Mouse (Mus musculus): ENCODE measurements around the gene Olfr819. TPM values are rescaled to one million over a fixed set of nuclear protein-coding genes. Genes with fewer than 3 reads are reported as not detected.
"Not testable (repeated sequence)": the region's sequence is repeated elsewhere in the genome, so short reads cannot be mapped to it uniquely, and the experiment has no call there.

Gene Olfr819
- total RNA-seq (2021): not detected
- long read RNA-seq, experiment 1: 0 reads
- long read RNA-seq, experiment 2: 0 reads

DNA sequence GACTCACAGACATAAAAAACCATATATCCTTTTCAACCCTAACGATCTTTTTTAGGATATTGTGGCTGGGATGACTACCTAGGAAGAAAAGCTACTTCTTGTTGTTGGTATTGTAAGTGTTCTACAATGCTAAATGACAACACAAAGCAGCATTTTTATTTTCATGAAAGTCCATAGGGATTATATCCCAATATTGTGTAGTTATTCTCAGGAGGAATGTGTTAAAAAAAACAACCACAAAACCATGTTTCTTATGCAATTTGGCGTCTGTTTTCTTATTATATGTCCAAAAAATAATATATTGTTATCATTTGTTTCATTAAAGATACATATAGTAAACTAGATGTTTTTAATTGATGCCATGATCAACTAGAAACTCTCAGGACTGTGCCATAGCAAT is at the start of gene Olfr819:
Gene Olfr819, minus strand, starts transcription at position 101 of the 400 bp plus-strand sequence.
- H3K4me3 ChIP-seq; DNase-seq (ENCODE audit: low spot score in 2 of 2); H3K27ac ChIP-seq: not testable (repeated sequence)

- no peak for TF ChIP-seq CTCF (conservative IDR thresholded peaks at IDR 0.05)
- H3K27ac ChIP-seq: no peak within 1 kb of the TSS
- DNase-seq (ENCODE audit: low spot score in 2 of 2): no peak
- H3K4me3 ChIP-seq: no peak within 1 kb of the TSS
Measured at GRCm38 (mm10) chr10:130012321-130012720, 45.3 kb upstream of the Olfr819 start, which contains the start of gene Olfr820. Gene Olfr820, plus strand, starts transcription at chr10:130012621.

- H3K4me3 ChIP-seq; DNase-seq (ENCODE audit: low spot score in 2 of 2); H3K27ac ChIP-seq: not testable (repeated sequence)
Measured at GRCm38 (mm10) chr10:130005366-130005765, 38.3 kb upstream of the Olfr819 start.

DNA sequence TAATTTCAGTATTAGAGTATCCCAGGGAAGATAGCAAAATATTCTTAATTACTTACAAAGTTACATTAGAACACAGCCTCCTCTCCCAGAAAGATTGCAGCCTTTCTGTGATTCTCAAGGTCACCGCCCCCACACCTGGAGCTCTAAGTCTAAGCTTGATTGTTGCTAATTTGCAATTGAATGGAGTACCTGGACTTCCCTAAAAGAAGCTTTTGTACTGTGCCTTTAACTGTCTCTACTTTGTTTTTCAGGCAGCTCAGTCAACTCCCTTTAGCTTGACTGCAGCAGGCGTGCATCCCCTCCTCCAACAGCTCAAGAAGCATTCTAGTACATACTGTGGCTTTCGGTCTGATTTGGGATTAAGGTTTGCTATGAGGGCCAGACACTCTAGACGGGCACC is 37.0 kb upstream of the Olfr819 start:
- not testable (repeated sequence) for H3K4me3 ChIP-seq; DNase-seq (ENCODE audit: low spot score in 2 of 2)

GRCm38 (mm10) chr10:129984962-129985361 is 17.9 kb upstream of the Olfr819 start, which contains the start of gene Gm10310:
Gene Gm10310, minus strand, starts transcription at chr10:129985062.
- H3K4me3 ChIP-seq; DNase-seq (ENCODE audit: low spot score in 2 of 2); H3K27ac ChIP-seq: not testable (repeated sequence)

More for the DNA sequence above, 37.0 kb upstream of the Olfr819 start:
- H3K27ac ChIP-seq: not testable (repeated sequence)

DNA sequence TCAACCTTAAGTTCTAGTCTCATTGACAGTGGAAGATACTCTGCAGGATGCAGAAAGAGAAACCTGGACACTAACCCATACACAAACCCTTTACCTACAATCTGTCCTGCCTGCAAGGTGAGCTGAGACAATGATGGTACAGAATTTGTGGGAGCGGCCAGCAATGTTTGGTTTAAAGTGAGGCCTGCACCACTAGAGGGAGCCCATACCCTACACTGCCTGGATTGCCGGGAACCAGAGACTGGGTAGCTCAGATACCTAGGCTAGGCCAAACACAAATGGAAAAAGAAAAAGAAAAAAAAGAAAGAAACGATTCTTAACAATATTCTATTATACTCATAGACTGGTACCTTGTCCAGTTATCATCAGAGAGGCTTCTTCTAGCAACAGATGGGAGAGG is 14.8 kb upstream of the Olfr819 start:
- H3K27ac ChIP-seq; DNase-seq (ENCODE audit: low spot score in 2 of 2); H3K4me3 ChIP-seq: not testable (repeated sequence)

- DNase-seq (ENCODE audit: low spot score in 2 of 2); H3K4me3 ChIP-seq; H3K27ac ChIP-seq: not testable (repeated sequence)
Measured at GRCm38 (mm10) chr10:129976040-129976439, 9.0 kb upstream of the Olfr819 start, which contains the start of gene Olfr247. Gene Olfr247, minus strand, starts transcription at chr10:129976140.

DNA sequence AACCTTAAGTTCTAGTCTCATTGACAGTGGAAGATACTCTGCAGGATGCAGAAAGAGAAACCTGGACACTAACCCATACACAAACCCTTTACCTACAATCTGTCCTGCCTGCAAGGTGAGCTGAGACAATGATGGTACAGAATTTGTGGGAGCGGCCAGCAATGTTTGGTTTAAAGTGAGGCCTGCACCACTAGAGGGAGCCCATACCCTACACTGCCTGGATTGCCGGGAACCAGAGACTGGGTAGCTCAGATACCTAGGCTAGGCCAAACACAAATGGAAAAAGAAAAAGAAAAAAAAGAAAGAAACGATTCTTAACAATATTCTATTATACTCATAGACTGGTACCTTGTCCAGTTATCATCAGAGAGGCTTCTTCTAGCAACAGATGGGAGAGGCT is 5.9 kb upstream of the Olfr819 start:
- not testable (repeated sequence) for H3K4me3 ChIP-seq; H3K27ac ChIP-seq; DNase-seq (ENCODE audit: low spot score in 2 of 2)

DNA sequence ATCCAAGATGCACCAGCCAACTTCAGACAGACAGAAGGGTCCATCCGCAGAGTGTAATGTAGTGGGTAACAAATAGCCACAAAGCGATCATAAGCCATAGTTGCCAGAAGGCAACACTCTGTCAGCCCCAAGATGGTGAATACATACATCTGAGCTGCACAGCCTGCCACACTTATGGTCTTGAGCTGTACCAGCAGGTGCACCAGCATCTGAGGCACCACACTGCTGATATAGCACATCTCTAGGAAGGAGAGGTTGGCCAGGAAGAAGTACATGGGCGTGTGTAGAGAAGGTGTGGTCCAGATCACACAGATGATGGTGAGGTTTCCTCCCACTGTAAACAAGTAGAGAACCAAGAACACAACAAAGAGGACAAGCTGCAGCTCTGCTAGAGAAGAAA is 834 bp downstream of the Olfr819 start:
- H3K27ac ChIP-seq; DNase-seq (ENCODE audit: low spot score in 2 of 2); H3K4me3 ChIP-seq: not testable (repeated sequence)

GRCm38 (mm10) chr10:129949000-129949399 is 18.1 kb downstream of the Olfr819 start, which contains the start of gene Olfr818:
Gene Olfr818, minus strand, starts transcription at chr10:129949100.
- DNase-seq (ENCODE audit: low spot score in 2 of 2): no peak
- no peak for TF ChIP-seq CTCF (conservative IDR thresholded peaks at IDR 0.05)
- Histone ChIP-seq H3K27ac (no peak within 1 kb of the TSS), H3K4me3 (no peak within 1 kb of the TSS)

DNA sequence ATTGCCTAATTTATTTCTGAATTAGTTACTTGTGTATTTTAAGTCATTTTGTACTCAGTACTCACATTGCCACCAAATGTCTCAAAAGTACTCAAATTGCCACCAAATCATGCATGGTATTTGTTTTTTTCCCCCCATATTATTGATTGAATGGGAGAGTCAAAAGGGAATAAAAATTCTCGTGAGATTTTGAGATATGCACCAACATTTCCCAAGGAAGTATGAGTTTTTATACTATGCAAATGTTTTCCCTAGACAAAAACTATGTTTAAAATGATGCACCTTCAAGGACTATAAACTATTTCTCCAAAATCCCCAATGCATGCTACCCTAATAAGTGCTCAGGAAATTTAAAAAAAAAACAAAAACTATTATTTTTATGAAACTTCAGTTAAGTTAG is 51.6 kb downstream of the Olfr819 start, which contains the start of gene Olfr816:
Gene Olfr816, minus strand, starts transcription at position 101 of the 400 bp plus-strand sequence.
- no peak for TF ChIP-seq CTCF (conservative IDR thresholded peaks at IDR 0.05)
- DNase-seq (ENCODE audit: low spot score in 2 of 2): no peak
- no peak within 1 kb of the TSS for H3K27ac ChIP-seq
- H3K4me3 ChIP-seq: no peak within 1 kb of the TSS

Other genes with a start within 250 kb of the Olfr819 start
- not detected for gene Olfr805, start 237.9 kb downstream of the Olfr819 start, total RNA-seq (2021)
- not detected for gene Olfr806, start 225.3 kb downstream of the Olfr819 start, total RNA-seq (2021)
- gene Olfr807, start 209.5 kb downstream of the Olfr819 start, total RNA-seq (2021): not detected
- not detected for gene Olfr808, start 201.8 kb downstream of the Olfr819 start, total RNA-seq (2021)
- gene Olfr809, start 192.6 kb downstream of the Olfr819 start, total RNA-seq (2021): not detected
- not detected for gene Olfr810, start 172.3 kb downstream of the Olfr819 start, total RNA-seq (2021)
- not detected for gene Olfr811, start 162.9 kb downstream of the Olfr819 start, total RNA-seq (2021)
- not detected for gene Olfr812, start 121.2 kb downstream of the Olfr819 start, total RNA-seq (2021)
- not detected for gene Olfr813, start 111.9 kb downstream of the Olfr819 start, total RNA-seq (2021)
- gene Olfr814, start 87.4 kb downstream of the Olfr819 start, total RNA-seq (2021): not detected
- gene Olfr815, start 61.4 kb downstream of the Olfr819 start, total RNA-seq (2021): not detected
- not detected for gene Olfr816, start 51.7 kb downstream of the Olfr819 start, total RNA-seq (2021)
- gene Olfr818, start 18.2 kb downstream of the Olfr819 start, total RNA-seq (2021): not detected
- not detected for gene Olfr247, start 8.9 kb upstream of the Olfr819 start, total RNA-seq (2021)
- not detected for gene Gm10310, start 17.8 kb upstream of the Olfr819 start, total RNA-seq (2021)
- not detected for gene Olfr820, start 45.4 kb upstream of the Olfr819 start, total RNA-seq (2021)
- not detected for gene Olfr821, start 63.1 kb upstream of the Olfr819 start, total RNA-seq (2021)
- not detected for gene Olfr822, start 103.9 kb upstream of the Olfr819 start, total RNA-seq (2021)
- not detected for gene Olfr823, start 148.1 kb upstream of the Olfr819 start, total RNA-seq (2021)
- gene Olfr824, start 162.7 kb upstream of the Olfr819 start, total RNA-seq (2021): not detected
- not detected for gene Olfr825, start 199.5 kb upstream of the Olfr819 start, total RNA-seq (2021)
- gene Olfr826, start 216.9 kb upstream of the Olfr819 start, total RNA-seq (2021): not detected
- not detected for gene Olfr827, start 247.1 kb upstream of the Olfr819 start, total RNA-seq (2021)